Mouse (Mus musculus) CH12.LX (cell line): Measurements from ENCODE around the gene Cmya5. TPM values are rescaled to one million over a fixed set of nuclear protein-coding genes. Genes with fewer than 3 reads are reported as not detected.

Experiments
- DNase-seq: peaks from one replicate; pipeline ENCODE4 v3.0.0-alpha.2; 2013; ENCODE audit errors: extremely low read depth
- H3K27ac ChIP-seq: 2 replicates; pipeline ENCODE4 v1.5.1; 2012; ENCODE audit warnings: low read depth, mild to moderate bottlenecking, control low read depth, moderate library complexity; ENCODE audit not compliant: insufficient read depth
- H3K27me3 ChIP-seq: replicated peaks from 2 replicates; pipeline ENCODE3; 2012; ENCODE audit warnings: inconsistent platforms
- H3K36me3 ChIP-seq, 2 experiments: replicated peaks in 1 of 2; 2 replicates each; pipeline versions ENCODE3 to v1.6.1; 2012; ENCODE audit warnings: inconsistent platforms in 1 of 2, low read length in 1 of 2, mild to moderate bottlenecking in 1 of 2, mixed read lengths in 1 of 2, moderate library complexity in 1 of 2; ENCODE audit not compliant: control insufficient read depth in 1 of 2, insufficient read depth in 1 of 2
- H3K4me1 ChIP-seq, 2 experiments: 2 replicates each; pipeline ENCODE4 v1.6.1; 2012; ENCODE audit warnings: inconsistent platforms in 1 of 2, moderate library complexity in 1 of 2; ENCODE audit not compliant: insufficient read depth in 2 of 2, control insufficient read depth in 1 of 2
- H3K4me2 ChIP-seq: 2 replicates; pipeline ENCODE4 v1.6.1; 2012; ENCODE audit warnings: low read depth, mild to moderate bottlenecking, control low read depth; ENCODE audit not compliant: poor library complexity, insufficient read depth, severe bottlenecking
- H3K4me3 ChIP-seq, 3 experiments: fragments of 150-350 bp in 1 of 3; sonication (generic) in 1 of 3; replicated peaks in 1 of 3; 2 replicates each; pipeline versions ENCODE3 to v1.5.1; 2011 to 2012; ENCODE audit warnings: low read depth in 2 of 3, low read length in 2 of 3, mild to moderate bottlenecking in 2 of 3, moderate library complexity in 2 of 3, control low read depth in 1 of 3, improper control_type of control experiment in 1 of 3, inconsistent platforms in 1 of 3, mixed read lengths in 1 of 3; ENCODE audit not compliant: poor library complexity in 1 of 3
- H3K79me2 ChIP-seq: replicated peaks from 2 replicates; pipeline ENCODE4 v1.6.1; 2012; ENCODE audit warnings: mild to moderate bottlenecking, moderate library complexity; ENCODE audit not compliant: control insufficient read depth, poor library complexity, insufficient read depth, severe bottlenecking; ENCODE audit errors: extremely low read depth
- H3K9ac ChIP-seq: 2 replicates; pipeline ENCODE4 v1.6.1; 2012; ENCODE audit warnings: low read depth, mild to moderate bottlenecking, control low read depth, moderate library complexity; ENCODE audit not compliant: insufficient read depth
- H3K9me3 ChIP-seq: replicated peaks from 2 replicates; pipeline ENCODE3; 2012; ENCODE audit warnings: low read length, inconsistent platforms, mixed read lengths
- BHLHE40 ChIP-seq: IDR thresholded peaks from 2 replicates; pipeline ENCODE4 v1.6.1; 2011; ENCODE audit warnings: mild to moderate bottlenecking, low read depth, low read length, improper control_type of control experiment
- CHD1 ChIP-seq: IDR thresholded peaks from 2 replicates; pipeline ENCODE4 v1.6.1; 2012; ENCODE audit warnings: low read depth, low read length, improper control_type of control experiment, inconsistent platforms
- CHD2 ChIP-seq: IDR thresholded peaks from 2 replicates; pipeline ENCODE4 v1.6.1; 2011; ENCODE audit warnings: low read length, improper control_type of control experiment
- CTCF ChIP-seq, 2 experiments: IDR thresholded peaks in 1 of 2; conservative IDR thresholded peaks in 1 of 2; 2 replicates each; pipeline ENCODE4 v1.5.1; 2011 to 2012; ENCODE audit warnings: low read depth in 2 of 2, low read length in 2 of 2, improper control_type of control experiment in 1 of 2, inconsistent platforms in 1 of 2, mild to moderate bottlenecking in 1 of 2, moderate library complexity in 1 of 2
- E2F4 ChIP-seq: IDR thresholded peaks from 2 replicates; pipeline ENCODE4 v1.6.1; 2011; ENCODE audit warnings: low read depth, low read length, improper control_type of control experiment; ENCODE audit not compliant: insufficient replicate concordance
- EP300 ChIP-seq: IDR thresholded peaks from 2 replicates; pipeline ENCODE4 v1.6.1; 2011; ENCODE audit warnings: low read length, improper control_type of control experiment
- HCFC1 ChIP-seq: IDR thresholded peaks from 2 replicates; pipeline ENCODE4 v1.6.1; 2012; ENCODE audit warnings: low read depth, mild to moderate bottlenecking, inconsistent platforms, low read length, improper control_type of control experiment
- KAT2A ChIP-seq: IDR thresholded peaks from 2 replicates; pipeline ENCODE4 v1.6.1; 2012; ENCODE audit warnings: low read length, improper control_type of control experiment, inconsistent platforms; ENCODE audit not compliant: insufficient replicate concordance
- MAFK ChIP-seq: IDR thresholded peaks from 2 replicates; pipeline ENCODE4 v1.6.1; 2011; ENCODE audit warnings: low read length, improper control_type of control experiment; ENCODE audit not compliant: insufficient replicate concordance
- MAX ChIP-seq: IDR thresholded peaks from 2 replicates; pipeline ENCODE4 v1.6.1; 2011; ENCODE audit warnings: low read length, improper control_type of control experiment
- MEF2A ChIP-seq: IDR thresholded peaks from 2 replicates; pipeline ENCODE4 v1.6.1; 2014; ENCODE audit warnings: low read depth, mild to moderate bottlenecking, inconsistent platforms, low read length, improper control_type of control experiment, borderline replicate concordance
- NELFE ChIP-seq: IDR thresholded peaks from 2 replicates; pipeline ENCODE4 v1.6.1; 2011; ENCODE audit warnings: low read depth, low read length, improper control_type of control experiment
- NRF1 ChIP-seq: IDR thresholded peaks from 2 replicates; pipeline ENCODE4 v1.6.1; 2014; ENCODE audit warnings: low read depth, mild to moderate bottlenecking, inconsistent platforms, low read length, improper control_type of control experiment, moderate library complexity
- PAX5 ChIP-seq: IDR thresholded peaks from 2 replicates; pipeline ENCODE4 v1.6.1; 2012; ENCODE audit warnings: low read length, inconsistent platforms, mixed read lengths
- POLR2A ChIP-seq: IDR thresholded peaks from 2 replicates; pipeline ENCODE4 v1.6.1; 2011; ENCODE audit warnings: low read depth, mild to moderate bottlenecking, improper control_type of control experiment, low read length
- SIN3A ChIP-seq: IDR thresholded peaks from 2 replicates; pipeline ENCODE4 v1.6.1; 2012; ENCODE audit warnings: low read length, improper control_type of control experiment, inconsistent platforms
- SMC3 ChIP-seq: IDR thresholded peaks from 2 replicates; pipeline ENCODE4 v1.6.1; 2011; ENCODE audit warnings: low read depth, low read length, improper control_type of control experiment
- TCF12 ChIP-seq: IDR thresholded peaks from 2 replicates; pipeline ENCODE4 v1.6.1; 2014; ENCODE audit warnings: low read depth, mild to moderate bottlenecking, inconsistent platforms, low read length, improper control_type of control experiment
- UBTF ChIP-seq: IDR thresholded peaks from 2 replicates; pipeline ENCODE4 v1.6.1; 2012; ENCODE audit warnings: low read depth, mild to moderate bottlenecking, inconsistent platforms, low read length, improper control_type of control experiment, moderate library complexity
- USF1 ChIP-seq: IDR thresholded peaks from 2 replicates; pipeline ENCODE4 v1.6.1; 2014; ENCODE audit warnings: low read depth, mild to moderate bottlenecking, inconsistent platforms, low read length, improper control_type of control experiment
- ZC3H11A ChIP-seq: IDR thresholded peaks from 2 replicates; pipeline ENCODE4 v1.6.1; 2012; ENCODE audit warnings: low read depth, mild to moderate bottlenecking, inconsistent platforms, low read length, improper control_type of control experiment
- ZKSCAN1 ChIP-seq: IDR thresholded peaks from 2 replicates; pipeline ENCODE4 v1.6.1; 2012; ENCODE audit warnings: low read depth, inconsistent platforms, low read length, improper control_type of control experiment, borderline replicate concordance
- ZMIZ1 ChIP-seq: IDR thresholded peaks from 2 replicates; pipeline ENCODE4 v1.6.1; 2012; ENCODE audit warnings: low read depth, mild to moderate bottlenecking, inconsistent platforms, low read length, improper control_type of control experiment
- dilution Hi-C: fragments of 300-500 bp; cut with MboI; formaldehyde crosslinking; loops from 2 replicates; pipeline ENCODE4 v1.14.3; 2020; ENCODE audit warnings: low sequenced_read_pairs; ENCODE audit not compliant: extremely low pct_unique_long_range_greater_than_20kb, extremely low pct_ligation_motif_present
- in situ Hi-C: fragments of 300-500 bp; cut with MboI; formaldehyde crosslinking; loops from 3 replicates; pipeline ENCODE4 v1.14.3; 2019; ENCODE audit warnings: low sequenced_read_pairs, low pct_ligation_motif_present, low pct_unique_long_range_greater_than_20kb, mixed read lengths
- polyA plus RNA-seq: library from polyadenylated mRNA; unstranded; fragments of >175 nt; gene quantifications from 2 replicates; pipeline ENCODE4 v1.2.1, GENCODE M21; 2012; ENCODE audit warnings: low read depth; ENCODE audit not compliant: insufficient read length
- total RNA-seq, 2 experiments: library from RNA; depleted of rRNA; stranded (reverse); fragments of 300-350 nt in 1 of 2; fragments of >200 nt in 1 of 2; gene quantifications; 2 replicates each; pipeline ENCODE4 v1.2.3; 2012 to 2014

Cmya5 gene
- total and polyA plus RNA-seq, 3 experiments, result 0.19 to 0.59 (median 0.34) TPM

- no peak overlapping the region for H3K4me2 ChIP-seq
- no peak for DNase-seq
- in situ Hi-C loops, result no loop called here
- H3K79me2 ChIP-seq, result no peaks in the 10 kb centered on the region
- H3K4me3 ChIP-seq, result no peak overlapping the region
- H3K36me3 ChIP-seq, result no peaks in the 10 kb centered on the region
- peaks cover 5% of the 10 kb centered on the region for H3K9me3 ChIP-seq
- H3K4me1 ChIP-seq, result peaks cover 6 to 29% of the 10 kb centered on the region in 2 experiments; a peak in 3 of 4 replicates
- H3K9ac ChIP-seq, result no peak overlapping the region
- dilution Hi-C loops, result no loop called here
- TF ChIP-seq MAFK (no peak), CHD2 (no peak), BHLHE40 (no peak), MEF2A (no peak), MAX (no peak), PAX5 (no peak), E2F4 (no peak), SIN3A (no peak), KAT2A (no peak), USF1 (no peak), ZMIZ1 (no peak)
- no peaks in the 10 kb centered on the region for H3K27me3 ChIP-seq
- H3K27ac ChIP-seq, result no peak overlapping the region
Measured at GRCm38 (mm10) chr13:93072871-93073411, 71.6 kb downstream of the Cmya5 start.

- Histone ChIP-seq H3K27me3 (no peaks in the 10 kb centered on the region), H3K9me3 (no peaks in the 10 kb centered on the region), H3K27ac (no peak overlapping the region), H3K4me2 (no peak overlapping the region), H3K79me2 (no peaks in the 10 kb centered on the region), H3K36me3 (no peaks in the 10 kb centered on the region), H3K9ac (no peak overlapping the region), H3K4me3 (no peak overlapping the region), H3K4me1 (peaks cover 6 to 25% of the 10 kb centered on the region in 2 experiments; a peak in 3 of 4 replicates)
- DNase-seq, result no peak
- in situ Hi-C loops (no loop called here), dilution Hi-C loops (no loop called here)
- TF ChIP-seq TCF12, result no peak
- no peak for TF ChIP-seq CTCF (conservative IDR thresholded peaks at IDR 0.05 in 1 of 2, IDR thresholded peaks at IDR 0.05 in 1 of 2; ENCODE audit: low read depth in 2 of 2, low read length in 2 of 2)
- no peak for TF ChIP-seq NELFE
- TF ChIP-seq CHD1, result no peak
- no peak for TF ChIP-seq HCFC1
- TF ChIP-seq E2F4, result no peak
- no peak for TF ChIP-seq ZKSCAN1
- TF ChIP-seq POLR2A, result no peak
- no peak for TF ChIP-seq ZC3H11A
- no peak for TF ChIP-seq EP300
- no peak for TF ChIP-seq NRF1
- no peak for TF ChIP-seq KAT2A
- TF ChIP-seq PAX5, result no peak
- no peak for TF ChIP-seq SMC3
- TF ChIP-seq UBTF, result no peak
Measured at GRCm38 (mm10) chr13:93070406-93070805, 74.1 kb downstream of the Cmya5 start.
